Mouse (Mus musculus): Measurements from ENCODE around the gene Kcnmb4. TPM values are rescaled to one million over a fixed set of nuclear protein-coding genes. Genes with fewer than 3 reads are reported as not detected.

Gene Kcnmb4
- polyA plus RNA-seq, 1 experiment from 2014 or later, result 38.7 TPM

GRCm38 (mm10) chr10:116480988-116481387 lies 7.3 kb upstream of the Kcnmb4 start:
- Histone ChIP-seq H3K4me1 (replicated peaks) (no peaks in the 10 kb centered on the region), H3K4me3 (replicated peaks) (no peak overlapping the region), H3K4me2 (no peak overlapping the region), H3K27me3 (no peaks in the 10 kb centered on the region), H3K36me3 (peaks cover 35% of the 10 kb centered on the region), H3K27ac (no peak overlapping the region), H3K9me3 (no peaks in the 10 kb centered on the region; the same call in 1 of the 2 replicates), H3K9ac (replicated peaks) (no peak overlapping the region)
- no peak for ATAC-seq (ENCODE audit: insufficient number of reproducible peaks, insufficient read depth, low FRiP score, low TSS enrichment, low read depth)
- WGBS, result 87% methylated on average over 5 of the region's 5 CpGs

GRCm38 (mm10) chr10:116476559-116476958 lies 2.9 kb upstream of the Kcnmb4 start:
- ATAC-seq (ENCODE audit: insufficient number of reproducible peaks, insufficient read depth, low FRiP score, low TSS enrichment, low read depth), result no peak
- 95% methylated on average over 3 of the region's 3 CpGs for WGBS
- Histone ChIP-seq H3K9ac (replicated peaks) (no peak overlapping the region), H3K27ac (no peak overlapping the region), H3K4me3 (replicated peaks) (no peak overlapping the region), H3K36me3 (no peaks in the 10 kb centered on the region; the same call in 1 of the 2 replicates), H3K4me2 (no peak overlapping the region), H3K9me3 (no peaks in the 10 kb centered on the region; the same call in 1 of the 2 replicates), H3K27me3 (no peaks in the 10 kb centered on the region), H3K4me1 (replicated peaks) (peaks cover 16% of the 10 kb centered on the region; the same call in 1 of the 2 replicates)

GRCm38 (mm10) chr10:116475725-116476124 lies 2.0 kb upstream of the Kcnmb4 start:
- H3K4me2 ChIP-seq, result 0 out of 2 replicates have a peak overlapping the region, but pooled peaks have one; percentile 86
- H3K27ac ChIP-seq, result no peak overlapping the region
- H3K4me1 ChIP-seq (replicated peaks), result peaks cover 20% of the 10 kb centered on the region; the same call in 1 of the 2 replicates
- H3K36me3 ChIP-seq, result no peaks in the 10 kb centered on the region; the same call in 1 of the 2 replicates
- no peak for ATAC-seq (ENCODE audit: insufficient number of reproducible peaks, insufficient read depth, low FRiP score, low TSS enrichment, low read depth)
- no peak overlapping the region for H3K9ac ChIP-seq (replicated peaks)
- no peak overlapping the region for H3K4me3 ChIP-seq (replicated peaks)
- WGBS, result 67% methylated on average over 6 of the region's 6 CpGs
- no peaks in the 10 kb centered on the region for H3K27me3 ChIP-seq
- no peaks in the 10 kb centered on the region; the same call in 1 of the 2 replicates for H3K9me3 ChIP-seq

GRCm38 (mm10) chr10:116473071-116473758 lies 463 bp downstream of the Kcnmb4 start:
- Histone ChIP-seq H3K27me3 (no peaks in the 10 kb centered on the region), H3K4me3 (replicated peaks) (peak overlapping the region; percentile 65), H3K9me3 (no peaks in the 10 kb centered on the region; the same call in 1 of the 2 replicates), H3K9ac (replicated peaks) (peak overlapping the region; percentile 88), H3K36me3 (peaks cover 3% of the 10 kb centered on the region; the same call in 1 of the 2 replicates), H3K4me1 (replicated peaks) (peaks cover 20% of the 10 kb centered on the region; the same call in 1 of the 2 replicates), H3K4me2 (peak overlapping the region; percentile 86), H3K27ac (peak overlapping the region; percentile 88)
- WGBS, result under 1% methylated on average over 60 of the region's 78 CpGs
- peak; percentile 69 for ATAC-seq (ENCODE audit: insufficient number of reproducible peaks, insufficient read depth, low FRiP score, low TSS enrichment, low read depth)

GRCm38 (mm10) chr10:116472579-116472978 lies 1.1 kb downstream of the Kcnmb4 start:
- no peak for ATAC-seq (ENCODE audit: insufficient number of reproducible peaks, insufficient read depth, low FRiP score, low TSS enrichment, low read depth)
- no peaks in the 10 kb centered on the region; the same call in 1 of the 2 replicates for H3K9me3 ChIP-seq
- WGBS, result 8% methylated on average over 5 of the region's 5 CpGs
- peaks cover 20% of the 10 kb centered on the region; the same call in 1 of the 2 replicates for H3K4me1 ChIP-seq (replicated peaks)
- H3K9ac ChIP-seq (replicated peaks), result peak overlapping the region; percentile 88
- H3K36me3 ChIP-seq, result peaks cover 3% of the 10 kb centered on the region; the same call in 1 of the 2 replicates
- no peaks in the 10 kb centered on the region for H3K27me3 ChIP-seq
- H3K4me2 ChIP-seq, result peak overlapping the region; percentile 86
- peak overlapping the region; percentile 65 for H3K4me3 ChIP-seq (replicated peaks)
- H3K27ac ChIP-seq, result peak overlapping the region; percentile 88

- Histone ChIP-seq H3K9ac (replicated peaks) (no peak overlapping the region), H3K4me1 (replicated peaks) (peaks cover 17% of the 10 kb centered on the region; the same call in 1 of the 2 replicates), H3K36me3 (peaks cover 3% of the 10 kb centered on the region; the same call in 1 of the 2 replicates), H3K9me3 (no peaks in the 10 kb centered on the region), H3K27me3 (no peaks in the 10 kb centered on the region), H3K4me3 (replicated peaks) (no peak overlapping the region), H3K27ac (no peak overlapping the region), H3K4me2 (peak overlapping the region; percentile 86)
- 84% methylated on average over 11 of the region's 11 CpGs for WGBS
- no peak for ATAC-seq (ENCODE audit: insufficient number of reproducible peaks, insufficient read depth, low FRiP score, low TSS enrichment, low read depth)
These were observed 3.3 kb downstream of the Kcnmb4 start for GRCm38 (mm10) chr10:116470306-116470925.

GRCm38 (mm10) chr10:116468094-116468493 lies 5.6 kb downstream of the Kcnmb4 start:
- Histone ChIP-seq H3K36me3 (peaks cover 9% of the 10 kb centered on the region), H3K27ac (no peak overlapping the region), H3K4me3 (replicated peaks) (no peak overlapping the region), H3K9ac (replicated peaks) (no peak overlapping the region), H3K9me3 (peaks cover under 1% of the 10 kb centered on the region; the same call in 1 of the 2 replicates), H3K4me1 (replicated peaks) (peaks cover 8% of the 10 kb centered on the region; the same call in 1 of the 2 replicates), H3K4me2 (no peak overlapping the region), H3K27me3 (no peaks in the 10 kb centered on the region)
- 82% methylated on average over 5 of the region's 5 CpGs for WGBS
- ATAC-seq (ENCODE audit: insufficient number of reproducible peaks, insufficient read depth, low FRiP score, low TSS enrichment, low read depth), result no peak

GRCm38 (mm10) chr10:116463753-116464345 lies 9.8 kb downstream of the Kcnmb4 start:
- peaks cover 20% of the 10 kb centered on the region for H3K36me3 ChIP-seq
- no peaks in the 10 kb centered on the region for H3K27me3 ChIP-seq
- H3K4me2 ChIP-seq, result no peak overlapping the region
- peaks cover 5% of the 10 kb centered on the region; the same call in 1 of the 2 replicates for H3K9me3 ChIP-seq
- no peak for ATAC-seq (ENCODE audit: insufficient number of reproducible peaks, insufficient read depth, low FRiP score, low TSS enrichment, low read depth)
- H3K4me1 ChIP-seq (replicated peaks), result no peaks in the 10 kb centered on the region
- H3K9ac ChIP-seq (replicated peaks), result no peak overlapping the region
- 91% methylated on average over 12 of the region's 12 CpGs for WGBS
- H3K4me3 ChIP-seq (replicated peaks), result no peak overlapping the region
- H3K27ac ChIP-seq, result no peak overlapping the region

- Histone ChIP-seq H3K27me3 (no peaks in the 10 kb centered on the region), H3K9me3 (peaks cover 5% of the 10 kb centered on the region; the same call in 1 of the 2 replicates), H3K4me1 (replicated peaks) (no peaks in the 10 kb centered on the region), H3K9ac (replicated peaks) (no peak overlapping the region), H3K4me3 (replicated peaks) (no peak overlapping the region), H3K36me3 (peaks cover 42% of the 10 kb centered on the region), H3K27ac (0 out of 2 replicates have a peak overlapping the region, but pooled peaks have one; percentile 12), H3K4me2 (no peak overlapping the region)
- ATAC-seq (ENCODE audit: insufficient number of reproducible peaks, insufficient read depth, low FRiP score, low TSS enrichment, low read depth), result no peak
- 83% methylated on average over 9 of the region's 9 CpGs for WGBS
These were observed 12.2 kb downstream of the Kcnmb4 start for GRCm38 (mm10) chr10:116461443-116461842.

- Histone ChIP-seq H3K27ac (no peak overlapping the region), H3K4me3 (replicated peaks) (no peak overlapping the region), H3K9me3 (peaks cover 5% of the 10 kb centered on the region; the same call in 1 of the 2 replicates), H3K27me3 (no peaks in the 10 kb centered on the region), H3K4me2 (no peak overlapping the region), H3K9ac (replicated peaks) (no peak overlapping the region), H3K4me1 (replicated peaks) (no peaks in the 10 kb centered on the region), H3K36me3 (peaks cover 59% of the 10 kb centered on the region)
- ATAC-seq (ENCODE audit: insufficient number of reproducible peaks, insufficient read depth, low FRiP score, low TSS enrichment, low read depth), result no peak
- 93% methylated on average over 9 of the region's 9 CpGs for WGBS
These were observed 14.9 kb downstream of the Kcnmb4 start for GRCm38 (mm10) chr10:116458786-116459185.

GRCm38 (mm10) chr10:116452771-116453170 lies 20.9 kb downstream of the Kcnmb4 start:
- Histone ChIP-seq H3K27ac (no peak overlapping the region), H3K36me3 (peaks cover 47% of the 10 kb centered on the region), H3K9me3 (peaks cover 4% of the 10 kb centered on the region; the same call in 1 of the 2 replicates), H3K9ac (replicated peaks) (no peak overlapping the region), H3K4me2 (no peak overlapping the region), H3K27me3 (no peaks in the 10 kb centered on the region), H3K4me3 (replicated peaks) (no peak overlapping the region), H3K4me1 (replicated peaks) (peaks cover 6% of the 10 kb centered on the region; the same call in 1 of the 2 replicates)
- 93% methylated on average over 7 of the region's 7 CpGs for WGBS
- no peak for ATAC-seq (ENCODE audit: insufficient number of reproducible peaks, insufficient read depth, low FRiP score, low TSS enrichment, low read depth)

All from limb, embryonic 12.5 days (tissue).